Mouse (Mus musculus) intestine, embryonic 14.5 days (tissue): ENCODE measurements at regions not wholly inside any gene's neighbourhood (a gene's known extent, or its start where the extent isn't known, plus 50 kb on each side); places are given as distances from the start of the nearest gene placed in this dataset.

ENCODE experiments used
- ATAC-seq: fragments of 200-750 bp; cut with Nextera tagmentation; replicated peaks from 2 replicates; pipeline ENCODE4 v1.8.0; 2017; ENCODE audit warnings: low read depth, moderate number of reproducible peaks, moderate TSS enrichment, moderate library complexity; ENCODE audit not compliant: low FRiP score, low TSS enrichment
- DNase-seq: peaks from one replicate; pipeline ENCODE4 v3.0.0-alpha.2; 2018; ENCODE audit warnings: low spot score
- H3K27ac ChIP-seq: fragments of 300-500 bp; sonication (generic); 2 replicates; pipeline ENCODE4 v1.5.1; 2014; ENCODE audit warnings: low read depth, mild to moderate bottlenecking, control low read depth
- H3K27me3 ChIP-seq: fragments of 300-500 bp; sonication (generic); replicated peaks from 2 replicates; pipeline ENCODE4 v1.6.1; 2014; ENCODE audit warnings: low read length, control low read depth; ENCODE audit not compliant: control insufficient read depth, insufficient read depth
- H3K36me3 ChIP-seq: fragments of 300-500 bp; sonication (generic); 2 replicates; pipeline ENCODE4 v1.6.1; 2014; ENCODE audit warnings: low read length, control low read depth; ENCODE audit not compliant: control insufficient read depth, insufficient read depth
- H3K4me1 ChIP-seq: fragments of 300-500 bp; sonication (generic); replicated peaks from 2 replicates; pipeline ENCODE4 v1.6.1; 2014; ENCODE audit warnings: low read length, control low read depth, mixed read lengths; ENCODE audit not compliant: control insufficient read depth, insufficient read depth
- H3K4me2 ChIP-seq: fragments of 300-500 bp; sonication (generic); 2 replicates; pipeline ENCODE4 v1.6.1; 2014; ENCODE audit warnings: low read length
- H3K4me3 ChIP-seq: fragments of 300-500 bp; sonication (generic); 2 replicates; pipeline ENCODE4 v1.5.1; 2014; ENCODE audit warnings: low read depth, low read length, control low read depth, mixed read lengths
- H3K9ac ChIP-seq: fragments of 300-500 bp; sonication (generic); 2 replicates; pipeline ENCODE4 v1.6.1; 2014; ENCODE audit warnings: mild to moderate bottlenecking, low read length
- H3K9me3 ChIP-seq: fragments of 300-500 bp; sonication (generic); 2 replicates; pipeline ENCODE4 v1.6.1; 2016; ENCODE audit warnings: low read length, control low read depth; ENCODE audit not compliant: control insufficient read depth
- WGBS: fragments of 180-500 bp; shearing (Covaris S2); extraction: QIAGEN DNeasy Blood & Tissue Kit; methylation state at CpG from one replicate; pipeline ENCODE4 v1.1.7; 2014; 5-methylcytosine and 5-hydroxymethylcytosine counted together

DNA sequence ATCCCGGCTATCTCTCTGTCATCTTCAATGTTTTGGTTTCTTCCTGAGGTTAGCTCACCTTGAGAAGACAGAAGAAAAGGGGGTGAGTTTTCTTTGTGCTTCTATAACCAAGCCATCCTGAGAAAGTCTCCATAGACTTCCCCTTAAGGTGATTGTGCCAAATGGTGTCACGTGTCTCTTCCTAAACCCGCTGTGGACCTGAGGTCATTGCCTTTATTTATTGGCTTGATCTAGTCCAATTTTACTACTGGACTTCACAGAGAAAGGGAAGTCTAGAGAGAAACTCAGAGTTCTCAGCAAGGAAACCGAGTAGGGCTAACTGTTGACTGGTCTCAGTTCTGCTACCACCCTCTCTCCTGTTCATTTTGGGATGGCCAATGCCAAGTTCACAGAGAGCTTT is 100.3 kb downstream of the Evx1 start:
- no peak for DNase-seq
- no peak for ATAC-seq
- no peak overlapping the region for H3K4me3 ChIP-seq
- no peaks in the 10 kb centered on the region for H3K9me3 ChIP-seq
- H3K27me3 ChIP-seq, result no peaks in the 10 kb centered on the region
- H3K4me1 ChIP-seq, result peaks cover 25% of the 10 kb centered on the region
- H3K36me3 ChIP-seq, result no peaks in the 10 kb centered on the region
- H3K27ac ChIP-seq, result no peak overlapping the region
- H3K9ac ChIP-seq, result no peak overlapping the region
- H3K4me2 ChIP-seq, result no peak overlapping the region
- 97% methylated on average over 4 of the region's 4 CpGs for WGBS

- 90% methylated on average over 14 of the region's 14 CpGs for WGBS
- Histone ChIP-seq H3K4me2 (no peak overlapping the region), H3K36me3 (no peaks in the 10 kb centered on the region), H3K4me1 (peaks cover 32% of the 10 kb centered on the region), H3K27ac (no peak overlapping the region), H3K27me3 (no peaks in the 10 kb centered on the region), H3K9ac (no peak overlapping the region), H3K9me3 (no peaks in the 10 kb centered on the region), H3K4me3 (no peak overlapping the region)
- ATAC-seq, result no peak
- DNase-seq, result peak; percentile 51
These were observed 102.1 kb downstream of the Evx1 start for GRCm38 (mm10) chr6:52415341-52415946.

DNA sequence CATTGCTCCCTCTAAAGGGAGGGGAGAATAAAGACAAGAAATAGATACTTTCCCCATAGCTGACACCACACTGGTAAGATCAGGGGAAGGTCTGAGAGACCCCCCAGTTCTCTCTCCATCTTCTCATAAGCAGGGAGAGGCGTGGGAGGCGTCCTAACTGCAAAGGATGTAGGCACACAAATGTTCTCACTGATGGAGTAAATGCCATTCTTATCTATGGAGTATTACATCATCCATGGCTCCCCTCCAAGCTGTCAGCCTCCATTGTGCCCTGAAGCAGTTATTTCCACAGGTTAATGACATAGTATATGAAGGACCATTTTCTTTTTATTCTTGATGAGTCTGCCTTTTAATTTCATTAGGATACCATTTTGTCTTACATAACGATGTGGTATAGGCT is 103.2 kb downstream of the Evx1 start:
- no peak for DNase-seq
- no peak overlapping the region for H3K4me3 ChIP-seq
- no peak for ATAC-seq

DNA sequence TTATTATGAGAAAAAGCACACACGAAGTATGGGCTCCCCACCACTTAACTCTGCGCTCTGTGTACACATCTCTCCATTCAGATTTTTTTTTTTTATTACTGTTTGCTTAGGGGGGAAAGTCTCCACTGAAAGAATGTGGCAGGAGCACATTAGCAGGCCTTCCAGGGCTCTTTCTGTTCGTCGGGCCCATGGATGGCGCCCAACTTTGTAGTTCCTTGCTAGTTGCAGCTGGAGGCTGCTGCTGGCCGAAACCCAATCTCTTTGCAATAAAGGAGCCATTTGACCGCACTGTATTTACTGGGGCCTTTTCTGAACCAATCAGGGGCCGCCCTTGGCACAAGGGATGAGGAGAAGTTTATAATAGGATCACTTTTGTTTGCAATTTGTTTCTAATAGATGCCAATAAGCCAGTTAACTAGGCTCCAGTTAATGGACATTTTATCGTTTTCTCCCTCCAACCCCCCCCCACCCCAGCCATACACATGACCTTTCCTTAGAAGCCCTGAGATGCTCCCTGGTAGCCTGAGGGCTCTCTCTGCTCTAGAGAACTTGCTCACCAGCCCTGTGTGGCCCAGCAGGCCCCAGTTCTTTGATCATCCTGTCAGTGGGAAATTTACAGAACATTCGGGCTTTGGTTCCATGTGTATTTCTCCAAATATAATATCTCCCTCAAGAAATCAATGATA is 104.3 kb downstream of the Evx1 start:
- ATAC-seq, result peak; percentile 47; the same call in 1 of the 2 replicates
- WGBS, result 17% methylated on average over 10 of the region's 10 CpGs

More for the DNA sequence above, 103.2 kb downstream of the Evx1 start:
- Histone ChIP-seq H3K9me3 (no peaks in the 10 kb centered on the region), H3K9ac (no peak overlapping the region), H3K27ac (no peak overlapping the region), H3K27me3 (no peaks in the 10 kb centered on the region), H3K36me3 (no peaks in the 10 kb centered on the region), H3K4me2 (no peak overlapping the region), H3K4me1 (peaks cover 32% of the 10 kb centered on the region)
- 59% methylated on average over 3 of the region's 3 CpGs for WGBS

DNA sequence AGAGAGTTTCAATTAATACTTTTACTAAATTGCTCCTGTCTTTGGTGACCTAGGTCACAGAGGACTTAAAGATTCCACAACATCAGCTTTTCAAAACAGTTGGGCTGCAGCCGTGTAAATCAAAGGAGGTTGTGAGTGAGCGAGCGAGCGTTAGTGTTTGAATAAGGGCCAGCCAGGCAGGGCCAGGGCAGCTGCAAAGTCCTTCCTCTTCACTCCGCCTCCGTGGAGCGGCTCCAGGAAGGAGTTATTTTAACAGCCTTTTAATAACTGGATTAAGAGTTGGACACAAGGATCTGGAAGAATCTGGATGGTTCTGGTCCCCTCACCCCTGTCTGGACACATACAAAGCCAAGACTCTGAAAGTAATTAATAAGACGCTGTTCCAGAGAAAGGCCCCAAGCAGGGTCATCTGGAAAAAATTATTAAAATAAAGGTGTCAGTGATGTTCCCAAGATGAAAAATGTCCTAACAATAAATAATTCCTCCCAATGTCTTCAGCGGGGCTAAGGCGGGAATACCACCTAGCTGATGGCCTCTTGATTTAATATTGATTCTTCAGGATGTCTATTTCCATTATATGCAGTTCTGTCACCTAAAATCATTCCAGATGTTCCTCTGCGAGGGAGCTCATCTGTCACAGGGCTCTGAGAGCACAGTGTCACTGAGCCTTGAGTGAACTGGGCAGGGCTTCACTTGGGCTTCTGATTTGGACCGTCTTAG is 105.3 kb downstream of the Evx1 start:
- H3K9me3 ChIP-seq, result no peaks in the 10 kb centered on the region
- peak overlapping the region; percentile 77 for H3K27ac ChIP-seq
- no peaks in the 10 kb centered on the region for H3K36me3 ChIP-seq
- DNase-seq (peak; percentile 70), ATAC-seq (no peak; the same call in 1 of the 2 replicates)
- H3K27me3 ChIP-seq, result no peaks in the 10 kb centered on the region
- H3K4me3 ChIP-seq, result no peak overlapping the region
- 14% methylated on average over 12 of the region's 12 CpGs for WGBS
- no peak overlapping the region for H3K9ac ChIP-seq
- no peak overlapping the region for H3K4me2 ChIP-seq
- H3K4me1 ChIP-seq, result peaks cover 32% of the 10 kb centered on the region

More for the DNA sequence above, 104.3 kb downstream of the Evx1 start:
- Histone ChIP-seq H3K27ac (peak overlapping the region; percentile 77), H3K9ac (no peak overlapping the region), H3K4me2 (peak overlapping the region; percentile 11; the same call in 1 of the 2 replicates), H3K27me3 (no peaks in the 10 kb centered on the region), H3K4me3 (no peak overlapping the region), H3K9me3 (no peaks in the 10 kb centered on the region), H3K36me3 (no peaks in the 10 kb centered on the region), H3K4me1 (peaks cover 32% of the 10 kb centered on the region)
- peak; percentile 60 for DNase-seq

GRCm38 (mm10) chr6:52420276-52420970 is 107.1 kb downstream of the Evx1 start:
- Histone ChIP-seq H3K36me3 (no peaks in the 10 kb centered on the region), H3K4me3 (no peak overlapping the region), H3K9me3 (no peaks in the 10 kb centered on the region), H3K4me1 (peaks cover 32% of the 10 kb centered on the region), H3K9ac (no peak overlapping the region), H3K27me3 (no peaks in the 10 kb centered on the region), H3K4me2 (no peak overlapping the region), H3K27ac (no peak overlapping the region)
- DNase-seq (no peak), ATAC-seq (no peak)
- 77% methylated on average over 7 of the region's 7 CpGs for WGBS

DNA sequence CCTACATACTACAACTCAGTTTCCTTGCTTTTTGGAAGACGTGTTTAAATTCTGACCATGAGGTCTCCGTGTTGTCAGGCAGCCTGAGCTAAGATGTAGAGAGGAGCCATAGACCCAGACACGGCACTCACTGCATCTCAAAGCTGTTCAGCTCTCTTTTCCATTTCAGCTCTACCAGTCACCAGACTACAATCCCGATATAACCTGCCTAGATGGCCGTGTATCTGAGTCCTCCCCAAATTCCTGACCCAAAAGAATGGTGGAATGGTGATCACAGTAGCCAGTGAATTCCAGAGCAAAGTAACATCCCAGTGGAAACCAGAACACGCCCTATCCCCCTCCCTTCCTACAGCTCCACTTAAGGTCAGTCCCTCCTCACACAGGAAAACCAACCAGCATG is 108.5 kb downstream of the Evx1 start:
- Histone ChIP-seq H3K4me3 (no peak overlapping the region), H3K27ac (no peak overlapping the region), H3K36me3 (no peaks in the 10 kb centered on the region), H3K9ac (no peak overlapping the region), H3K9me3 (no peaks in the 10 kb centered on the region), H3K4me2 (no peak overlapping the region), H3K27me3 (no peaks in the 10 kb centered on the region), H3K4me1 (peaks cover 24% of the 10 kb centered on the region)
- ATAC-seq (no peak), DNase-seq (no peak)
- WGBS, result 88% methylated on average over 6 of the region's 6 CpGs

GRCm38 (mm10) chr6:52422686-52423085 is 109.4 kb downstream of the Evx1 start:
- Histone ChIP-seq H3K9me3 (no peaks in the 10 kb centered on the region), H3K9ac (no peak overlapping the region), H3K4me2 (no peak overlapping the region), H3K4me3 (no peak overlapping the region), H3K27ac (no peak overlapping the region), H3K27me3 (no peaks in the 10 kb centered on the region), H3K4me1 (peaks cover 15% of the 10 kb centered on the region), H3K36me3 (no peaks in the 10 kb centered on the region)
- DNase-seq (no peak), ATAC-seq (no peak)
- 69% methylated on average over 10 of the region's 10 CpGs for WGBS
